Mouse (Mus musculus): ENCODE measurements around the gene Slc34a1. TPM values are rescaled to one million over a fixed set of nuclear protein-coding genes. Genes with fewer than 3 reads are reported as not detected.

Gene Slc34a1
- total RNA-seq, 1 experiment from 2014 or later: not detected

DNA sequence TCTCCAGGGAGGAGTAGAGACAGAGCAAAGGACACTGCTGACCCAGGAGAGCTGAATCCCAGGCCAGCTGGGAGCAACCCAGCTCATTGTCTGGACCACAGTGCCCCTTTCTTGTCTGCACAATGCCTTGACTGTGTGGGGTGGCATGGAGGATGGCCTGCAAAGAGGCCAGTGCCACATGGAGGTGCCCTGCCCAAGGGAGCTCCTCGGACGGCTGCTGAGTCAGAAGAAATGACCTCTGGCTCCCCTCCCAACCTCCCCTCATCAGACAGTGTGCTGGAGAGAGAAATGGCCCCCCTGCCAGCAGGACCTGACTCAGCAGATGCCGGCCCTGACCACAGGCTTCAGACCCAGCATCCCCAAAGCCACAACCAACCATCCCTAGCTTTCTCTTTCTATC lies 67.2 kb downstream of the Slc34a1 start:
- peak; percentile 48 for ATAC-seq (replicated peaks; ENCODE audit: low read depth, poor library complexity, severe bottlenecking)

Other genes starting within 250 kb of the Slc34a1 start
- gene Fgfr4, start 245.5 kb upstream of the Slc34a1 start, total RNA-seq (2017): not detected in 2 replicates
- gene Nsd1, start 188.4 kb upstream of the Slc34a1 start, total RNA-seq (2017): 110 and 124 TPM in 2 replicates
- 83.2 and 93.3 TPM in 2 replicates for gene Prelid1, start 77.7 kb upstream of the Slc34a1 start, total RNA-seq (2017)
- gene Rab24, start 76.2 kb upstream of the Slc34a1 start, total RNA-seq (2017): 22.3 and 31.5 TPM in 2 replicates
- gene Mxd3, start 68.4 kb upstream of the Slc34a1 start, total RNA-seq (2017): 6.2 and 9.0 TPM in 2 replicates
- 83.6 and 85.1 TPM in 2 replicates for gene Lman2, start 35.4 kb upstream of the Slc34a1 start, total RNA-seq (2017)
- 4.2 and 8.7 TPM in 2 replicates for gene Rgs14, start 28.5 kb upstream of the Slc34a1 start, total RNA-seq (2017)
- not detected in 2 replicates for gene Pfn3, start 17.0 kb downstream of the Slc34a1 start, total RNA-seq (2017)
- gene F12, start 28.6 kb downstream of the Slc34a1 start, total RNA-seq (2017): not detected in 2 replicates
- 68.9 and 84.5 TPM in 2 replicates for gene Grk6, start 46.9 kb downstream of the Slc34a1 start, total RNA-seq (2017)
- gene Prr7, start 66.1 kb downstream of the Slc34a1 start, total RNA-seq (2017): 0.27 TPM in 1 of 2 replicates, not detected in the other
- gene Dbn1, start 89.9 kb downstream of the Slc34a1 start, total RNA-seq (2017): 1.1 and 5.3 TPM in 2 replicates
- 4.6 and 12.2 TPM in 2 replicates for gene Pdlim7, start 115.5 kb downstream of the Slc34a1 start, total RNA-seq (2017)
- gene Dok3, start 131.1 kb downstream of the Slc34a1 start, total RNA-seq (2017): 8.3 and 9.6 TPM in 2 replicates
- 59.8 and 62.8 TPM in 2 replicates for gene Ddx41, start 138.5 kb downstream of the Slc34a1 start, total RNA-seq (2017)
- gene Fam193b, start 172.9 kb downstream of the Slc34a1 start, total RNA-seq (2017): 18.4 and 28.0 TPM in 2 replicates
- gene Tmed9, start 175.5 kb downstream of the Slc34a1 start, total RNA-seq (2017): 149 and 150 TPM in 2 replicates
- gene B4galt7, start 201.7 kb downstream of the Slc34a1 start, total RNA-seq (2017): 13.3 and 14.2 TPM in 2 replicates
- gene Caml, start 224.8 kb downstream of the Slc34a1 start, total RNA-seq (2017): 62.9 and 63.5 TPM in 2 replicates
- 120 and 155 TPM in 2 replicates for gene Ddx46, start 236.8 kb downstream of the Slc34a1 start, total RNA-seq (2017)

Measured in common myeloid progenitor, adult 5-6 weeks (primary cell).